Mouse (Mus musculus) liver, postnatal 0 days (tissue): ENCODE results near the gene Gm525. TPM values are rescaled to one million over a fixed set of nuclear protein-coding genes. Genes with fewer than 3 reads are reported as not detected.
"Not testable (repeated sequence)": the region's sequence is repeated elsewhere in the genome, so short reads cannot be mapped to it uniquely, and the experiment has no call there.

ENCODE experiments used
- ATAC-seq: fragments of 200-750 bp; cut with Nextera tagmentation; 2 replicates; pipeline ENCODE4 v1.8.0; 2017; ENCODE audit warnings: mild to moderate bottlenecking, moderate library complexity
- DNase-seq: peaks from one replicate; pipeline ENCODE4 v3.0.0-alpha.2; 2016
- H3K27ac ChIP-seq: fragments of 300-500 bp; sonication (generic); 2 replicates; pipeline ENCODE4 v1.5.1; 2014; ENCODE audit warnings: antibody characterized with exemption, moderate library complexity, mild to moderate bottlenecking, low read depth
- H3K27me3 ChIP-seq: fragments of 300-500 bp; sonication (generic); 2 replicates; pipeline ENCODE4 v1.6.1; 2014; ENCODE audit warnings: low read length, control low read depth, mixed read lengths; ENCODE audit not compliant: insufficient read depth
- H3K36me3 ChIP-seq: fragments of 300-500 bp; sonication (generic); replicated peaks from 2 replicates; pipeline ENCODE4 v1.6.1; 2014; ENCODE audit warnings: mild to moderate bottlenecking, control low read depth, low read length, moderate library complexity, mixed read lengths; ENCODE audit not compliant: insufficient read depth
- H3K4me1 ChIP-seq: fragments of 300-500 bp; sonication (generic); 2 replicates; pipeline ENCODE4 v1.6.1; 2014; ENCODE audit warnings: antibody characterized with exemption, mild to moderate bottlenecking, control low read depth; ENCODE audit not compliant: insufficient read depth
- H3K4me2 ChIP-seq: fragments of 300-500 bp; sonication (generic); 2 replicates; pipeline ENCODE4 v1.6.1; 2014; ENCODE audit warnings: low read depth, mild to moderate bottlenecking, low read length, moderate library complexity, mixed read lengths
- H3K4me3 ChIP-seq: fragments of 300-500 bp; sonication (generic); 2 replicates; pipeline ENCODE4 v1.5.1; 2014; ENCODE audit warnings: low read depth, low read length
- H3K9ac ChIP-seq: fragments of 300-500 bp; sonication (generic); replicated peaks from 2 replicates; pipeline ENCODE4 v1.6.1; 2014; ENCODE audit warnings: mild to moderate bottlenecking, moderate library complexity
- H3K9me3 ChIP-seq: fragments of 300-500 bp; sonication (generic); 2 replicates; pipeline ENCODE4 v1.6.1; 2016; ENCODE audit warnings: mild to moderate bottlenecking, control low read depth, low read length, mixed read lengths
- CTCF ChIP-seq: sonication (generic); IDR thresholded peaks from 2 replicates; pipeline ENCODE4 v1.5.1; 2016; ENCODE audit warnings: antibody characterized with exemption, low read depth
- EP300 ChIP-seq: IDR thresholded peaks from 2 replicates; pipeline ENCODE4 v1.6.1; 2016; ENCODE audit warnings: antibody characterized with exemption, low read depth, mild to moderate bottlenecking
- WGBS: fragments of 180-500 bp; shearing (Covaris S2); extraction: QIAGEN DNeasy Blood & Tissue Kit; methylation state at CpG from one replicate; pipeline ENCODE4 v1.1.7; 2014; ENCODE audit not compliant: insufficient replicate concordance; 5-methylcytosine and 5-hydroxymethylcytosine counted together
- polyA plus RNA-seq: library from polyadenylated mRNA; unstranded; fragments of >200 nt; fragmentation: Nextera tagmentation; extraction: Ambion mirVana; gene quantifications from 2 replicates; pipeline ENCODE4 v1.2.1, GENCODE M21; 2015

Gene Gm525
- polyA plus RNA-seq, 1 experiment from 2014 or later = 0.39 TPM

- ATAC-seq = no peak
- Histone ChIP-seq H3K9ac (no peak overlapping the region), H3K4me3 (no peak overlapping the region), H3K36me3 (peaks cover 17% of the 10 kb centered on the region), H3K4me2 (no peak overlapping the region), H3K27ac (no peak overlapping the region), H3K27me3 (no peaks in the 10 kb centered on the region), H3K9me3 (0 out of 2 replicates have a peak, but pooled peaks cover 2% of the 10 kb centered on the region), H3K4me1 (no peaks in the 10 kb centered on the region)
- TF ChIP-seq EP300 (no peak), CTCF (no peak)
- no peak for DNase-seq
- WGBS = 78% methylated on average over 7 of the region's 7 CpGs
Observed at GRCm38 (mm10) chr11:89043046-89043445, 30.6 kb upstream of the Gm525 start.

- not testable (repeated sequence) for ATAC-seq, H3K27ac ChIP-seq, H3K9ac ChIP-seq, H3K4me1 ChIP-seq, DNase-seq, H3K27me3 ChIP-seq, H3K9me3 ChIP-seq, H3K4me2 ChIP-seq, H3K4me3 ChIP-seq
- peaks cover 11% of the 10 kb centered on the region for H3K36me3 ChIP-seq
- 90% methylated on average over 3 of the region's 3 CpGs for WGBS
Observed at GRCm38 (mm10) chr11:89045501-89045900, 28.1 kb upstream of the Gm525 start.

- H3K36me3 ChIP-seq = peaks cover 13% of the 10 kb centered on the region
- H3K4me3 ChIP-seq = no peak overlapping the region
- no peak overlapping the region for H3K9ac ChIP-seq
- 79% methylated on average over 3 of the region's 3 CpGs for WGBS
- H3K27ac ChIP-seq = no peak overlapping the region
- no peaks in the 10 kb centered on the region for H3K27me3 ChIP-seq
- H3K4me1 ChIP-seq = no peaks in the 10 kb centered on the region
- H3K4me2 ChIP-seq = no peak overlapping the region
- TF ChIP-seq EP300 (no peak), CTCF (no peak)
- ATAC-seq = no peak
- H3K9me3 ChIP-seq = 0 out of 2 replicates have a peak, but pooled peaks cover 2% of the 10 kb centered on the region
- DNase-seq = no peak
Observed at GRCm38 (mm10) chr11:89046021-89046420, 27.6 kb upstream of the Gm525 start.

- no peaks in the 10 kb centered on the region for H3K9me3 ChIP-seq
- no peak overlapping the region for H3K27ac ChIP-seq
- no peak overlapping the region for H3K4me3 ChIP-seq
- no peak overlapping the region for H3K4me2 ChIP-seq
- no peaks in the 10 kb centered on the region for H3K4me1 ChIP-seq
- H3K36me3 ChIP-seq = peaks cover 12% of the 10 kb centered on the region; the same call in 1 of the 2 replicates
- no peak for TF ChIP-seq CTCF
- TF ChIP-seq EP300 = no peak
- ATAC-seq = no peak
- DNase-seq = no peak
- H3K9ac ChIP-seq = no peak overlapping the region
- H3K27me3 ChIP-seq = no peaks in the 10 kb centered on the region
- 58% methylated on average over 6 of the region's 6 CpGs for WGBS
Observed at GRCm38 (mm10) chr11:89051767-89052166, 21.9 kb upstream of the Gm525 start.

- Histone ChIP-seq H3K9ac (no peak overlapping the region), H3K4me3 (no peak overlapping the region), H3K9me3 (no peaks in the 10 kb centered on the region), H3K4me1 (peaks cover 25% of the 10 kb centered on the region), H3K27me3 (no peaks in the 10 kb centered on the region), H3K27ac (no peak overlapping the region), H3K4me2 (no peak overlapping the region), H3K36me3 (0 out of 2 replicates have a peak, but pooled peaks cover 2% of the 10 kb centered on the region)
- no peak for ATAC-seq
- WGBS = 85% methylated on average over 13 of the region's 13 CpGs
- no peak for DNase-seq
- TF ChIP-seq EP300 = no peak
- no peak for TF ChIP-seq CTCF
Observed at GRCm38 (mm10) chr11:89055931-89056690, 17.5 kb upstream of the Gm525 start.

GRCm38 (mm10) chr11:89058515-89059270 lies 14.9 kb upstream of the Gm525 start:
- peak overlapping the region; percentile 100 for H3K4me2 ChIP-seq
- H3K36me3 ChIP-seq = no peaks in the 10 kb centered on the region
- DNase-seq (peak; percentile 57), ATAC-seq (no peak)
- peaks cover 27% of the 10 kb centered on the region for H3K4me1 ChIP-seq
- peak overlapping the region; percentile 19; the same call in 1 of the 2 replicates for H3K4me3 ChIP-seq
- no peaks in the 10 kb centered on the region for H3K9me3 ChIP-seq
- TF ChIP-seq EP300 = no peak
- peak; percentile 69 for TF ChIP-seq CTCF
- WGBS = 63% methylated on average over 11 of the region's 11 CpGs
- no peak overlapping the region for H3K27ac ChIP-seq
- 0 out of 2 replicates have a peak overlapping the region, but pooled peaks have one; percentile 30 for H3K9ac ChIP-seq
- H3K27me3 ChIP-seq = no peaks in the 10 kb centered on the region
